Mouse (Mus musculus) spleen, postnatal 0 days (tissue): ENCODE results near the gene 9530077C05Rik. TPM values are rescaled to one million over a fixed set of nuclear protein-coding genes. Genes with fewer than 3 reads are reported as not detected.

Source experiments
- polyA plus RNA-seq: library from polyadenylated mRNA; unstranded; fragments of >200 nt; fragmentation: Nextera tagmentation; extraction: Ambion mirVana; gene quantifications from 2 replicates; pipeline ENCODE4 v1.2.1, GENCODE M21; 2015

9530077C05Rik gene
- polyA plus RNA-seq = 5.4 and 5.8 TPM in 2 replicates

GRCm38 (mm10) chr9:22411002-22411857, at the start of gene 9530077C05Rik:
9530077C05Rik (plus strand) TSS chr9:22411513.

GRCm38 (mm10) chr9:22389021-22389476, 22.3 kb upstream of the 9530077C05Rik start, which contains the start of gene Anln:
Anln (minus strand) TSS chr9:22389188.

GRCm38 (mm10) chr9:22453990-22454389, 42.7 kb downstream of the 9530077C05Rik start, which contains the start of gene Gm17545:
Gm17545 (plus strand) TSS chr9:22454290.

GRCm38 (mm10) chr9:22469643-22470042, 58.3 kb downstream of the 9530077C05Rik start, which contains the start of gene Rp9:
Rp9 (minus strand) TSS chr9:22469743.

GRCm38 (mm10) chr9:22475424-22475868, 64.1 kb downstream of the 9530077C05Rik start, which contains the start of gene Bbs9:
Bbs9 (plus strand) TSS chr9:22475715.

Other genes starting within 250 kb of the 9530077C05Rik start
- 0.07 TPM in 1 of 2 replicates, not detected in the other for gene Zfp872, start 223.4 kb upstream of the 9530077C05Rik start, polyA plus RNA-seq
- 9.9 and 12.4 TPM in 2 replicates for gene Zfp809, start 185.8 kb upstream of the 9530077C05Rik start, polyA plus RNA-seq
- gene Zfp599, start 151.6 kb upstream of the 9530077C05Rik start, polyA plus RNA-seq = 1.9 TPM in 2 replicates
- gene Zfp810, start 103.9 kb upstream of the 9530077C05Rik start, polyA plus RNA-seq = 4.8 and 6.1 TPM in 2 replicates
- 19.8 and 20.3 TPM in 2 replicates for gene Anln, start 22.3 kb upstream of the 9530077C05Rik start, polyA plus RNA-seq
- gene Gm17545, start 42.8 kb downstream of the 9530077C05Rik start, polyA plus RNA-seq = not detected in 2 replicates
- 95.9 and 98.4 TPM in 2 replicates for gene Rp9, start 58.2 kb downstream of the 9530077C05Rik start, polyA plus RNA-seq
- gene Bbs9, start 64.2 kb downstream of the 9530077C05Rik start, polyA plus RNA-seq = 3.8 and 4.9 TPM in 2 replicates